Mouse (Mus musculus): ENCODE measurements around the gene Mfsd4b1. TPM values are rescaled to one million over a fixed set of nuclear protein-coding genes. Genes with fewer than 3 reads are reported as not detected.
A peak's percentile ranks its signal among the peaks of the same experiment; 100 is the strongest.

The Mfsd4b1 gene
- total and polyA plus RNA-seq, 3 experiments, result not detected

- Histone ChIP-seq H3K27me3 (ENCODE audit: control insufficient read depth in 1 of 2, insufficient read depth in 2 of 2, low read length in 2 of 2) (no peaks in the 10 kb centered on the region), H3K79me2 (ENCODE audit: control insufficient read depth, insufficient read depth, low read length, poor library complexity) (no peaks in the 10 kb centered on the region), H3K27ac (ENCODE audit: control insufficient read depth, low read depth, low read length) (no peak overlapping the region), H3K9me3 (replicated peaks; ENCODE audit: insufficient read depth, low read length) (no peaks in the 10 kb centered on the region), H3K4me1 (ENCODE audit: control insufficient read depth in 1 of 2, insufficient read depth in 2 of 2, low read length in 2 of 2) (no peaks in the 10 kb centered on the region), H3K9ac (ENCODE audit: control insufficient read depth, low read depth, low read length, poor library complexity, severe bottlenecking) (no peak overlapping the region), H3K4me3 (ENCODE audit: control insufficient read depth in 1 of 2, insufficient read depth in 1 of 2, low read depth in 2 of 2, low read length in 2 of 2) (no peak overlapping the region), H3K36me3 (ENCODE audit: control insufficient read depth in 1 of 2, insufficient read depth in 2 of 2, low read length in 2 of 2) (no peaks in the 10 kb centered on the region)
- TF ChIP-seq NELFE (IDR thresholded peaks at IDR 0.05; ENCODE audit: low read depth, low read length) (no peak), ZKSCAN1 (IDR thresholded peaks at IDR 0.05; ENCODE audit: low read depth, low read length) (no peak), GABPA (IDR thresholded peaks at IDR 0.05; ENCODE audit: low read depth, low read length) (no peak), SIN3A (IDR thresholded peaks at IDR 0.05; ENCODE audit: low read length) (peak; percentile 86), MXI1 (IDR thresholded peaks at IDR 0.05; ENCODE audit: low read depth, low read length) (peak; percentile 76)
- peak; percentile 63 for DNase-seq (ENCODE audit: low read depth, low spot score)
These were observed 57.6 kb downstream of the Mfsd4b1 start for GRCm38 (mm10) chr10:39967512-39967911.

GRCm38 (mm10) chr10:39961906-39962305, 63.2 kb downstream of the Mfsd4b1 start:
- Histone ChIP-seq H3K9me3 (replicated peaks; ENCODE audit: insufficient read depth, low read length) (no peaks in the 10 kb centered on the region), H3K27me3 (ENCODE audit: control insufficient read depth in 1 of 2, insufficient read depth in 2 of 2, low read length in 2 of 2) (no peaks in the 10 kb centered on the region), H3K79me2 (ENCODE audit: control insufficient read depth, insufficient read depth, low read length, poor library complexity) (no peaks in the 10 kb centered on the region), H3K36me3 (ENCODE audit: control insufficient read depth in 1 of 2, insufficient read depth in 2 of 2, low read length in 2 of 2) (peaks cover 0 to 5% of the 10 kb centered on the region in 2 experiments; a peak in 2 of 4 replicates), H3K4me1 (ENCODE audit: control insufficient read depth in 1 of 2, insufficient read depth in 2 of 2, low read length in 2 of 2) (peaks cover 0 to 6% of the 10 kb centered on the region in 2 experiments; a peak in 2 of 4 replicates), H3K9ac (ENCODE audit: control insufficient read depth, low read depth, low read length, poor library complexity, severe bottlenecking) (no peak overlapping the region), H3K4me3 (ENCODE audit: control insufficient read depth in 1 of 2, insufficient read depth in 1 of 2, low read depth in 2 of 2, low read length in 2 of 2) (no peak overlapping the region), H3K27ac (ENCODE audit: control insufficient read depth, low read depth, low read length) (no peak overlapping the region)
- peak; percentile 71 for DNase-seq (ENCODE audit: low read depth, low spot score)
- TF ChIP-seq TAL1 (IDR thresholded peaks at IDR 0.05; ENCODE audit: low read length) (peak; percentile 73), TCF12 (IDR thresholded peaks at IDR 0.05; ENCODE audit: low read depth, low read length) (peak; percentile 83), HCFC1 (IDR thresholded peaks at IDR 0.05; ENCODE audit: low read depth, low read length) (no peak), SIN3A (IDR thresholded peaks at IDR 0.05; ENCODE audit: low read length) (no peak), GATA1 (IDR thresholded peaks at IDR 0.05; ENCODE audit: low read depth, low read length) (0 out of 2 replicates have a peak, but pooled peaks have one; percentile 32), CHD1 (IDR thresholded peaks at IDR 0.05; ENCODE audit: low read depth, low read length) (no peak), MXI1 (IDR thresholded peaks at IDR 0.05; ENCODE audit: low read depth, low read length) (no peak), EP300 (IDR thresholded peaks at IDR 0.05; ENCODE audit: low read depth in 1 of 2, low read length in 2 of 2) (peak; percentile 58 to 65; a peak in 3 of 4 replicates), ETS1 (IDR thresholded peaks at IDR 0.05; ENCODE audit: low read depth, low read length) (peak; percentile 70), KAT2A (conservative IDR thresholded peaks at IDR 0.05; ENCODE audit: low read depth, low read length) (no peak), USF2 (IDR thresholded peaks at IDR 0.05; ENCODE audit: borderline replicate concordance in 1 of 2, insufficient read depth in 1 of 2, low read depth in 1 of 2, low read length in 2 of 2) (no peak), JUND (IDR thresholded peaks at IDR 0.05; ENCODE audit: low read depth, low read length) (no peak)
